Mouse (Mus musculus) megakaryocyte, embryonic 14.5 days (primary cell): ENCODE results near the gene Gm37240.

Source experiments
- FLI1 ChIP-seq: IDR thresholded peaks from 2 replicates; pipeline ENCODE4 v1.6.1; 2012; ENCODE audit warnings: low read length, inconsistent platforms, mixed read lengths
- GATA1 ChIP-seq: IDR thresholded peaks from 3 replicates; pipeline ENCODE4 v1.6.1; 2012; ENCODE audit warnings: mixed read lengths, low read length, inconsistent platforms, borderline replicate concordance

GRCm38 (mm10) chr3:85203659-85204058 lies 683.7 kb downstream of the Gm37240 start:
- TF ChIP-seq GATA1 (no peak), FLI1 (no peak)
